Mouse (Mus musculus) bone marrow macrophage, adult 2 months (primary cell): Measurements from ENCODE around the gene Icosl.

Source experiments
- CTCF ChIP-seq: IDR thresholded peaks from 2 replicates; pipeline ENCODE4 v1.5.1; 2012; ENCODE audit warnings: low read depth, mild to moderate bottlenecking, low read length, moderate library complexity
- POLR2A ChIP-seq: IDR thresholded peaks from 2 replicates; pipeline ENCODE4 v1.6.1; 2012; ENCODE audit warnings: mild to moderate bottlenecking, low read depth, low read length, borderline replicate concordance

GRCm38 (mm10) chr10:78068541-78068940 lies 561 bp upstream of the Icosl start:
- TF ChIP-seq CTCF (no peak), POLR2A (no peak)
